Mouse (Mus musculus): ENCODE data around the gene Rdh16. TPM values are rescaled to one million over a fixed set of nuclear protein-coding genes. Genes with fewer than 3 reads are reported as not detected.
"Not testable (repeated sequence)": the region's sequence is repeated elsewhere in the genome, so short reads cannot be mapped to it uniquely, and the experiment has no call there.

The Rdh16 gene
- polyA plus RNA-seq, 1 experiment from 2014 or later, result not detected

GRCm38 (mm10) chr10:127886551-127886950 lies 85.6 kb downstream of the Rdh16 start:
- Histone ChIP-seq H3K9me3 (ENCODE audit: low read depth, low read length) (no peaks in the 10 kb centered on the region), H3K4me2 (no peak overlapping the region), H3K36me3 (ENCODE audit: insufficient read depth) (no peaks in the 10 kb centered on the region), H3K9ac (no peak overlapping the region), H3K27me3 (ENCODE audit: insufficient read depth, low read length) (no peaks in the 10 kb centered on the region), H3K4me3 (ENCODE audit: low read depth, low read length) (no peak overlapping the region), H3K27ac (ENCODE audit: low read depth) (no peak overlapping the region), H3K4me1 (ENCODE audit: insufficient read depth) (no peaks in the 10 kb centered on the region)
- ATAC-seq (ENCODE audit: insufficient read depth) (no peak), DNase-seq (no peak)
- no peak for TF ChIP-seq CTCF (IDR thresholded peaks at IDR 0.05; ENCODE audit: low read depth)
- 76% methylated on average over 1 of the region's 1 CpGs for WGBS

GRCm38 (mm10) chr10:127886971-127887370 lies 86.0 kb downstream of the Rdh16 start:
- Histone ChIP-seq H3K27me3 (ENCODE audit: insufficient read depth, low read length) (no peaks in the 10 kb centered on the region), H3K36me3 (ENCODE audit: insufficient read depth) (no peaks in the 10 kb centered on the region), H3K27ac (ENCODE audit: low read depth) (no peak overlapping the region), H3K4me2 (no peak overlapping the region), H3K4me3 (ENCODE audit: low read depth, low read length) (no peak overlapping the region), H3K4me1 (ENCODE audit: insufficient read depth) (no peaks in the 10 kb centered on the region), H3K9ac (no peak overlapping the region), H3K9me3 (ENCODE audit: low read depth, low read length) (no peaks in the 10 kb centered on the region)
- TF ChIP-seq CTCF (IDR thresholded peaks at IDR 0.05; ENCODE audit: low read depth), result no peak
- ATAC-seq (ENCODE audit: insufficient read depth) (no peak), DNase-seq (no peak)
- 74% methylated on average over 4 of the region's 4 CpGs for WGBS

GRCm38 (mm10) chr10:127888605-127889004 lies 87.7 kb downstream of the Rdh16 start, which contains the start of gene Rdh7:
Gene Rdh7 (minus strand): TSS chr10:127888817.
- no peak for DNase-seq

DNA sequence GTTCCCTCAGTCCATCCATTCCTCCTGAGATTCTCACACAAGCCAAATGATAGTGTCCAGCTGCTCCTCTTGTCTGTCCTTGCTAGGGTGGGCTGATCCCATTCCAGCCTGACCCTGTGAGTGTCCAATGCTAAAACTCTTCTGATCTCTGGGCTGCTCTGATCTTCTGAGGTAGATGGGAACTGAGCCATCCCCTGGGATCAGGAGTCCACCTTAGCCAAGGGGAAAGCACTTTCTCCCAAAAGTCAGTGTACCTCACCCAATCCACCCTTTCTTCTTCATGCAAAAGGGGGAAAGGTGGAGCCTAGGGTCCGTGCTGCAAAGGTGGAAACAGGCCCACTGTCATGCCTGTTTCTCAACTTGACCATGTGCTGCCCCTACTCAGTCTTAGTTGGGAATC lies 90.5 kb downstream of the Rdh16 start:
- WGBS, result 77% methylated on average over 1 of the region's 1 CpGs
- no peak overlapping the region for H3K9ac ChIP-seq
- DNase-seq (no peak), ATAC-seq (ENCODE audit: insufficient read depth) (no peak)
- no peak overlapping the region for H3K4me3 ChIP-seq (ENCODE audit: low read depth, low read length)
- no peak overlapping the region for H3K27ac ChIP-seq (ENCODE audit: low read depth)
- H3K36me3 ChIP-seq (ENCODE audit: insufficient read depth), result no peaks in the 10 kb centered on the region
- H3K4me2 ChIP-seq, result no peak overlapping the region
- no peaks in the 10 kb centered on the region; the same call in 1 of the 2 replicates for H3K4me1 ChIP-seq (ENCODE audit: insufficient read depth)
- no peaks in the 10 kb centered on the region for H3K27me3 ChIP-seq (ENCODE audit: insufficient read depth, low read length)
- no peak for TF ChIP-seq CTCF (IDR thresholded peaks at IDR 0.05; ENCODE audit: low read depth)
- no peaks in the 10 kb centered on the region for H3K9me3 ChIP-seq (ENCODE audit: low read depth, low read length)

More at GRCm38 (mm10) chr10:127888605-127889004, 87.7 kb downstream of the Rdh16 start, which contains the start of gene Rdh7:
- Histone ChIP-seq H3K27ac (ENCODE audit: low read depth) (no peak within 1 kb of the TSS), H3K4me3 (ENCODE audit: low read depth, low read length) (no peak within 1 kb of the TSS), H3K27me3 (ENCODE audit: insufficient read depth, low read length) (no peaks in the 10 kb centered on the region), H3K9me3 (ENCODE audit: low read depth, low read length) (no peaks in the 10 kb centered on the region), H3K4me1 (ENCODE audit: insufficient read depth) (no peaks in the 10 kb centered on the region), H3K9ac (no peak within 1 kb of the TSS), H3K36me3 (ENCODE audit: insufficient read depth) (no peaks in the 10 kb centered on the region), H3K4me2 (no peak within 1 kb of the TSS)
- ATAC-seq (ENCODE audit: insufficient read depth), result no peak
- no peak for TF ChIP-seq CTCF (IDR thresholded peaks at IDR 0.05; ENCODE audit: low read depth)

GRCm38 (mm10) chr10:127893163-127894022 lies 92.4 kb downstream of the Rdh16 start:
- H3K27ac ChIP-seq (ENCODE audit: low read depth); H3K9ac ChIP-seq; H3K4me2 ChIP-seq; H3K4me1 ChIP-seq (ENCODE audit: insufficient read depth); H3K4me3 ChIP-seq (ENCODE audit: low read depth, low read length); H3K27me3 ChIP-seq (ENCODE audit: insufficient read depth, low read length); H3K36me3 ChIP-seq (ENCODE audit: insufficient read depth); H3K9me3 ChIP-seq (ENCODE audit: low read depth, low read length): not testable (repeated sequence)
- ATAC-seq (ENCODE audit: insufficient read depth) (peak; percentile 76; the same call in 1 of the 2 replicates), DNase-seq (peak; percentile 61)
- WGBS, result 44% methylated on average over 5 of the region's 5 CpGs

Other genes starting within 250 kb of the Rdh16 start
- 68.7 and 73.0 TPM in 2 replicates for gene Lrp1, start 180.0 kb upstream of the Rdh16 start, polyA plus RNA-seq (2014; fragmentation: Nextera tagmentation; extraction: Ambion mirVana)
- gene Stat6, start 158.2 kb upstream of the Rdh16 start, polyA plus RNA-seq (2014; fragmentation: Nextera tagmentation; extraction: Ambion mirVana), result 27.8 and 28.1 TPM in 2 replicates
- 11.2 and 13.2 TPM in 2 replicates for gene Nemp1, start 134.3 kb upstream of the Rdh16 start, polyA plus RNA-seq (2014; fragmentation: Nextera tagmentation; extraction: Ambion mirVana)
- gene Nab2, start 132.6 kb upstream of the Rdh16 start, polyA plus RNA-seq (2014; fragmentation: Nextera tagmentation; extraction: Ambion mirVana), result 11.6 and 13.5 TPM in 2 replicates
- gene Myo1a, start 96.0 kb upstream of the Rdh16 start, polyA plus RNA-seq (2014; fragmentation: Nextera tagmentation; extraction: Ambion mirVana), result 0.23 and 0.28 TPM in 2 replicates
- not detected in 2 replicates for gene Tac2, start 76.7 kb upstream of the Rdh16 start, polyA plus RNA-seq (2014; fragmentation: Nextera tagmentation; extraction: Ambion mirVana)
- gene Zbtb39, start 61.6 kb upstream of the Rdh16 start, polyA plus RNA-seq (2014; fragmentation: Nextera tagmentation; extraction: Ambion mirVana), result 4.2 and 4.4 TPM in 2 replicates
- gene Gpr182, start 49.4 kb upstream of the Rdh16 start, polyA plus RNA-seq (2014; fragmentation: Nextera tagmentation; extraction: Ambion mirVana), result 2.6 and 3.2 TPM in 2 replicates
- 0.04 TPM in 1 of 2 replicates, not detected in the other for gene Rdh1, start 41.4 kb upstream of the Rdh16 start, polyA plus RNA-seq (2014; fragmentation: Nextera tagmentation; extraction: Ambion mirVana)
- not detected in 2 replicates for gene Rdh16f1, start 41.4 kb upstream of the Rdh16 start, polyA plus RNA-seq (2014; fragmentation: Nextera tagmentation; extraction: Ambion mirVana)
- 0.34 TPM in 1 of 2 replicates, not detected in the other for gene Rdh9, start 24.8 kb upstream of the Rdh16 start, polyA plus RNA-seq (2014; fragmentation: Nextera tagmentation; extraction: Ambion mirVana)
- not detected in 2 replicates for gene Rdh19, start 48.8 kb downstream of the Rdh16 start, polyA plus RNA-seq (2014; fragmentation: Nextera tagmentation; extraction: Ambion mirVana)
- not detected in 2 replicates for gene Rdh16f2, start 65.3 kb downstream of the Rdh16 start, polyA plus RNA-seq (2014; fragmentation: Nextera tagmentation; extraction: Ambion mirVana)
- not detected in 2 replicates for gene Rdh7, start 87.7 kb downstream of the Rdh16 start, polyA plus RNA-seq (2014; fragmentation: Nextera tagmentation; extraction: Ambion mirVana)
- gene Sdr9c7, start 97.4 kb downstream of the Rdh16 start, polyA plus RNA-seq (2014; fragmentation: Nextera tagmentation; extraction: Ambion mirVana), result not detected in 2 replicates
- not detected in 2 replicates for gene Hsd17b6, start 206.5 kb downstream of the Rdh16 start, polyA plus RNA-seq (2014; fragmentation: Nextera tagmentation; extraction: Ambion mirVana)
- gene Prim1, start 214.0 kb downstream of the Rdh16 start, polyA plus RNA-seq (2014; fragmentation: Nextera tagmentation; extraction: Ambion mirVana), result 95.7 and 101 TPM in 2 replicates
- gene Naca, start 234.4 kb downstream of the Rdh16 start, polyA plus RNA-seq (2014; fragmentation: Nextera tagmentation; extraction: Ambion mirVana), result 921 and 936 TPM in 2 replicates